9 mouse cellular contexts compared by ENCODE assay signal in the genomic region with DNA sequence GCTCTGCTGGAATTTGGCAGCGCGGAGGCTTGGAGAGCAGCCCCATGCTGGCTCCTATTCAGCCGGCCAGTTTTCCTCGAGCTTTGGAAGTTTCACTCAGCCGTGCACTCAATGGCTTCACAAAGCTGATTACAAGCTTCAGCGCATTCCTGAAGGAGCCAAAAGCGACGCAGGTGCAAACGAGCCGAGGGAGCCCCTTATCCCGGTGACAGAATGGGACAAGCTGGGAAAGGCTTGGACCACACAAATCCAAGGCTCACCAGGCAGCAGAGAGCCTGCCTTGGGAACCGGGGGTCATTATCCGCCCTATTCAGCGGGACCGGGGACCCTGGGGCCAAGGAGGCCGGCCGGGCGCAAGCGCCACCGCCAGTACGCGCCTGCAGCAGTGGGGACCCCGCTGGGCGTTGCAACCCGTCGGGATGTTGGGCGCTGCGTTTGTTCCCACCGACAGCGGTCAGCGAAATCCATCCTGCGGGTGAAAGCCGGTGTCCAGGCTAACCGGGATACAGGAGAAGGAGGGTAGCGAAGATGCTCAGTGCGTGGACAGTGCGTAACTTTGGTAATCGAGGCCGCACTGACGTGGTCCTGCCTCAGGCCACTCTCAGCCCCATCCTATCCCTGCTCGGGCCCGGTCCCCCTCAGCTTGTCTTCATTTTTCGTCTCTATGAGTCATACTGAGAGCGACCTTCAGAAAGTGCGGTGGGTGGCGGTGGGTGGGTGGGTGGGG. TPM values are rescaled to one million over a fixed set of nuclear protein-coding genes. Genes with fewer than 3 reads are reported as not detected.
DNase-seq lines count a peak whose midpoint lies in the region; ATAC-seq and TF ChIP-seq lines count a peak whose summit lies in the region.
"Had no signal": no experiment of that assay in that cellular context is flagged by ENCODE, and none has a peak within 500 bp of the region (broad histone marks: within the 10 kb centered on the region; RNA-seq: fewer than 3 reads in every experiment).

No protein-coding gene starts in this region.

- TF ChIP-seq CTCF in cerebellum, adult 2 months (IDR thresholded peaks at IDR 0.05; ENCODE audit: borderline replicate concordance, insufficient read depth, low read depth, low read length) = no peak
- TF ChIP-seq CTCF in forebrain, postnatal 0 days (IDR thresholded peaks at IDR 0.05; ENCODE audit: low read depth) = 0 out of 2 replicates have a peak, but pooled peaks have one; percentile 2
- TF ChIP-seq CTCF in hindbrain, postnatal 0 days (IDR thresholded peaks at IDR 0.05; ENCODE audit: low read depth) = no peak

- H3K27ac ChIP-seq in cerebellum, adult 2 months (ENCODE audit: insufficient read depth, low read length) = no peak overlapping the region
- peak overlapping the region; percentile 59 for H3K27ac ChIP-seq in forebrain, postnatal 0 days (ENCODE audit: low read depth, low read length)
- peak overlapping the region; percentile 83 for H3K27ac ChIP-seq in hindbrain, postnatal 0 days
- peak overlapping the region; percentile 91 for H3K27ac ChIP-seq in midbrain, embryonic 12.5 days (replicated peaks)
- H3K27ac ChIP-seq: macrophage had no signal

- DNase-seq in cerebellum, adult 11 months = peak; percentile 7
- DNase-seq in cerebellum, adult 2 months = peak; percentile 31 to 32
- peak; percentile 83 for DNase-seq in forebrain, postnatal 0 days
- DNase-seq in hindbrain, postnatal 0 days (ENCODE audit: low spot score) = peak; percentile 86
- DNase-seq in spleen, postnatal 4 days (ENCODE audit: low spot score in 2 of 2) = no peak

- no peak for ATAC-seq in cerebellum, adult (ENCODE audit: insufficient number of reproducible peaks, low FRiP score, low TSS enrichment)
- ATAC-seq in forebrain, postnatal 0 days = peak; percentile 79
- ATAC-seq in hindbrain, postnatal 0 days = peak; percentile 81
- ATAC-seq in midbrain, embryonic 12.5 days (ENCODE audit: low FRiP score, low read depth) = peak; percentile 81
- ATAC-seq in megakaryocyte-erythroid progenitor cell, adult 5-6 weeks (replicated peaks; ENCODE audit: low FRiP score, low TSS enrichment, poor library complexity, severe bottlenecking) = no peak

- H3K4me1 ChIP-seq in cerebellum, adult 2 months (ENCODE audit: control insufficient read depth, insufficient read depth, low read length) = 0 out of 2 replicates have a peak, but pooled peaks cover 3% of the 10 kb centered on the region
- H3K4me1 ChIP-seq in forebrain, postnatal 0 days (ENCODE audit: insufficient read depth) = peaks cover 12% of the 10 kb centered on the region
- H3K4me1 ChIP-seq in hindbrain, postnatal 0 days (ENCODE audit: insufficient read depth, low read length) = peaks cover 18% of the 10 kb centered on the region; the same call in 1 of the 2 replicates
- peaks cover 80% of the 10 kb centered on the region for H3K4me1 ChIP-seq in midbrain, embryonic 12.5 days

- no peaks in the 10 kb centered on the region for H3K9me3 ChIP-seq in forebrain, postnatal 0 days (ENCODE audit: low read length)
- H3K9me3 ChIP-seq in hindbrain, postnatal 0 days (ENCODE audit: low read length) = no peaks in the 10 kb centered on the region
- H3K9me3 ChIP-seq in midbrain, embryonic 12.5 days = no peaks in the 10 kb centered on the region; the same call in 1 of the 2 replicates

- H3K36me3 ChIP-seq in forebrain, postnatal 0 days (ENCODE audit: insufficient read depth) = no peaks in the 10 kb centered on the region
- H3K36me3 ChIP-seq in hindbrain, postnatal 0 days (ENCODE audit: insufficient read depth, low read length) = no peaks in the 10 kb centered on the region
- no peaks in the 10 kb centered on the region for H3K36me3 ChIP-seq in midbrain, embryonic 12.5 days

- 2% methylated on average over 46 of the region's 46 CpGs for WGBS in cerebellum, adult 2 months
- WGBS in forebrain, postnatal 0 days = 5% methylated on average over 46 of the region's 46 CpGs
- 1% methylated on average over 45 of the region's 46 CpGs for WGBS in hindbrain, postnatal 0 days
- under 1% methylated on average over 46 of the region's 46 CpGs for WGBS in midbrain, embryonic 12.5 days

- H3K4me2 ChIP-seq in forebrain, postnatal 0 days (ENCODE audit: low read depth) = peak overlapping the region; percentile 67
- peak overlapping the region; percentile 57 for H3K4me2 ChIP-seq in hindbrain, postnatal 0 days (ENCODE audit: low read depth, low read length)
- H3K4me2 ChIP-seq in midbrain, embryonic 12.5 days (replicated peaks) = peak overlapping the region; percentile 83

- no peak for TF ChIP-seq POLR2A in cerebellum, adult 2 months (IDR thresholded peaks at IDR 0.05; ENCODE audit: borderline replicate concordance, insufficient read depth, low read length)

- H3K4me3 ChIP-seq in cerebellum, adult 2 months (replicated peaks; ENCODE audit: insufficient read depth, low read depth, low read length) = no peak overlapping the region
- peak overlapping the region; percentile 36 for H3K4me3 ChIP-seq in forebrain, postnatal 0 days (ENCODE audit: low read depth, low read length)
- peak overlapping the region; percentile 27 for H3K4me3 ChIP-seq in hindbrain, postnatal 0 days (ENCODE audit: low read length)
- peak overlapping the region; percentile 47 for H3K4me3 ChIP-seq in midbrain, embryonic 12.5 days

- peak overlapping the region; percentile 51 for H3K9ac ChIP-seq in forebrain, postnatal 0 days
- peak overlapping the region; percentile 41; the same call in 1 of the 2 replicates for H3K9ac ChIP-seq in hindbrain, postnatal 0 days (replicated peaks; ENCODE audit: low read length)
- peak overlapping the region; percentile 65 for H3K9ac ChIP-seq in midbrain, embryonic 12.5 days (replicated peaks)

- H3K27me3 ChIP-seq in cerebellum, adult 2 months (ENCODE audit: control insufficient read depth, insufficient read depth, low read length) = peaks cover 2% of the 10 kb centered on the region; the same call in 1 of the 2 replicates
- H3K27me3 ChIP-seq in forebrain, postnatal 0 days (ENCODE audit: insufficient read depth, low read length) = peaks cover 23% of the 10 kb centered on the region; the same call in 1 of the 2 replicates
- H3K27me3 ChIP-seq in hindbrain, postnatal 0 days (ENCODE audit: insufficient read depth, low read length) = peaks cover 51% of the 10 kb centered on the region
- peaks cover 82% of the 10 kb centered on the region for H3K27me3 ChIP-seq in midbrain, embryonic 12.5 days

RNA-seq across cellular contexts. Expression of a gene that starts 35.2 kb away (rescaled TPM):
- 8.2 and 8.7 TPM in 2 replicates for polyA plus RNA-seq in cerebellum, adult 2 months (2012; rRNA removed)
- 22.5 and 36.5 TPM in 2 replicates for total RNA-seq in forebrain, postnatal 0 days (2014; rRNA removed)
- polyA plus RNA-seq in forebrain, postnatal 0 days (2015; fragmentation: Nextera tagmentation; extraction: Ambion mirVana) = 2.6 and 4.3 TPM in 2 replicates
- total RNA-seq in hindbrain, postnatal 0 days (2014; rRNA removed) = 23.1 and 25.1 TPM in 2 replicates
- polyA plus RNA-seq in hindbrain, postnatal 0 days (2015; fragmentation: Nextera tagmentation; extraction: Ambion mirVana) = 2.5 and 2.7 TPM in 2 replicates
- polyA plus RNA-seq in midbrain, embryonic 12.5 days (2016; fragmentation: Nextera tagmentation; extraction: Ambion mirVana) = 6.5 and 8.4 TPM in 2 replicates
- total RNA-seq in megakaryocyte-erythroid progenitor cell, adult 5-6 weeks (2014; fragmentation: Nextera tagmentation) = not detected in 2 replicates
- not detected in 2 replicates for total RNA-seq in megakaryocyte-erythroid progenitor cell, adult 5-6 weeks (2017)
- polyA plus RNA-seq: macrophage had no signal

Comparison
In these comparisons a context has a peak if more than half of its experiments do, and no peak if none do; other contexts are left out.
1. DNase-seq: peak in cerebellum, adult 11 months (single experiment), cerebellum, adult 2 months (2 of 2), forebrain, postnatal 0 days (single experiment) and hindbrain, postnatal 0 days (single experiment); none in spleen, postnatal 4 days (0 of 2).
2. ATAC-seq: peak in forebrain, postnatal 0 days (single experiment), hindbrain, postnatal 0 days (single experiment) and midbrain, embryonic 12.5 days (single experiment); none in cerebellum, adult (single experiment) and megakaryocyte-erythroid progenitor cell, adult 5-6 weeks (single experiment).
3. Peak in every context shown above with its lines, with median percentiles within 50 percentile points of each other: H3K4me2 ChIP-seq and H3K9ac ChIP-seq.